Mouse (Mus musculus) myocyte (in vitro differentiated cells): ENCODE measurements at regions not wholly inside any gene's neighbourhood (a gene's known extent, or its start where the extent isn't known, plus 50 kb on each side); places are given as distances from the start of the nearest gene placed in this dataset.

Source experiments
- H3K27me3 ChIP-seq: one replicate; pipeline ENCODE4 v1.6.1; 2011; ENCODE audit not compliant: control insufficient read depth, insufficient read depth, insufficient read length
- H3K36me3 ChIP-seq: one replicate; pipeline ENCODE4 v1.6.1; 2011; ENCODE audit not compliant: control insufficient read depth, insufficient read depth
- H3K4me2 ChIP-seq: one replicate; pipeline ENCODE4 v1.6.1; 2011; ENCODE audit warnings: low read depth, control low read depth
- H3K4me3 ChIP-seq: one replicate; pipeline ENCODE4 v1.5.1; 2011; ENCODE audit warnings: mild to moderate bottlenecking, control low read depth, moderate library complexity
- H3K79me2 ChIP-seq: one replicate; pipeline ENCODE4 v1.6.1; 2011; ENCODE audit not compliant: control insufficient read depth, insufficient read depth
- H3ac ChIP-seq: one replicate; pipeline ENCODE4 v1.6.1; 2011; ENCODE audit not compliant: control insufficient read depth, insufficient read length
- CEBPB ChIP-seq: IDR thresholded peaks from 2 replicates; pipeline ENCODE4 v1.6.1; 2011; ENCODE audit warnings: mild to moderate bottlenecking, moderate library complexity; ENCODE audit not compliant: poor library complexity, insufficient read depth, severe bottlenecking
- E2F4 ChIP-seq: IDR thresholded peaks from one replicate; pipeline ENCODE4 v1.6.1; 2011; ENCODE audit warnings: mild to moderate bottlenecking, control low read depth, moderate library complexity; ENCODE audit not compliant: insufficient read depth
- MAX ChIP-seq: IDR thresholded peaks from one replicate; pipeline ENCODE4 v1.6.1; 2011; ENCODE audit warnings: low read depth, mild to moderate bottlenecking, control low read depth
- MYOD1 ChIP-seq, 3 experiments: IDR thresholded peaks; one replicate each; pipeline ENCODE4 v1.6.1; 2011; ENCODE audit warnings: control low read depth in 2 of 3, low read depth in 2 of 3, mild to moderate bottlenecking in 2 of 3, moderate library complexity in 1 of 3; ENCODE audit not compliant: insufficient read length in 2 of 3, control insufficient read depth in 1 of 3
- MYOG ChIP-seq, 3 experiments: IDR thresholded peaks; one replicate each; pipeline ENCODE4 v1.6.1; 2011; ENCODE audit warnings: control low read depth in 2 of 3, low read depth in 2 of 3, mild to moderate bottlenecking in 2 of 3; ENCODE audit not compliant: insufficient read length in 2 of 3, control insufficient read depth in 1 of 3, insufficient read depth in 1 of 3
- POLR2A ChIP-seq: IDR thresholded peaks from one replicate; pipeline ENCODE4 v1.6.1; 2011; ENCODE audit warnings: low read depth, mild to moderate bottlenecking, control low read depth, moderate library complexity; ENCODE audit not compliant: insufficient read length
- POLR2AphosphoS2 ChIP-seq: IDR thresholded peaks from one replicate; pipeline ENCODE4 v1.6.1; 2011; ENCODE audit warnings: low read depth, control low read depth; ENCODE audit not compliant: insufficient read length
- REST ChIP-seq: IDR thresholded peaks from one replicate; pipeline ENCODE4 v1.6.1; 2011; ENCODE audit warnings: mild to moderate bottlenecking, control low read depth, moderate library complexity; ENCODE audit not compliant: insufficient read depth, insufficient read length
- SRF ChIP-seq: IDR thresholded peaks from one replicate; pipeline ENCODE4 v1.6.1; 2011; ENCODE audit warnings: low read depth; ENCODE audit not compliant: control insufficient read depth, insufficient read length
- TCF12 ChIP-seq: IDR thresholded peaks from one replicate; pipeline ENCODE4 v1.6.1; 2011; ENCODE audit warnings: mild to moderate bottlenecking, control low read depth; ENCODE audit not compliant: poor library complexity, insufficient read depth, severe bottlenecking
- TCF3 ChIP-seq: IDR thresholded peaks from one replicate; pipeline ENCODE4 v1.6.1; 2011; ENCODE audit warnings: low read depth, control low read depth; ENCODE audit not compliant: insufficient read length
- USF1 ChIP-seq: IDR thresholded peaks from one replicate; pipeline ENCODE4 v1.6.1; 2011; ENCODE audit warnings: low read depth, mild to moderate bottlenecking, control low read depth, moderate library complexity

DNA sequence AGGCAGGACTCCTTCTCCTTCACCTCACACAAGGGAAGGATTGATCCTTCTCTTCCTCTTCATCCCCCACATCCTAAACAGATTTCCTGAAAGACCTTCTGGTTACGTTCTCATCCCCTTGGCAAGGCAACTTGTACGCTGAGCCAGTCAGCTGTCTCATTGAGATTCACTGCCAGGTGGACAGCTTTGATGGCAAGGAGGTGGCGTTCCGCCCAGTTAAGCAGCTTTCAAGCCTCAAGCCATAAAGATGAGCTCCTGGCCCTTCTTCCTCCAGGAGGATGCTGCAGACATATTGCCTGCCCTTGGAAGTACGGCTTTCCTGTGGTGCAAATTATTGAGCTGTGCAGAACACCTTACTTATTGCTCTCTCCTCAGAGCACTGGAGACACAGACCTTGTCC lies 494.8 kb upstream of the Mpdz start:
- TF ChIP-seq SRF (no peak), POLR2AphosphoS2 (no peak), REST (no peak), MYOD1 (IDR thresholded peaks at IDR 0.05; ENCODE audit: control insufficient read depth in 1 of 3, insufficient read length in 2 of 3, low read depth in 2 of 3) (peak; percentile 10 to 85 (median 76))
- H3K36me3 ChIP-seq, result no peaks in the 10 kb centered on the region
- H3ac ChIP-seq, result no peak overlapping the region
- H3K4me2 ChIP-seq, result no peak overlapping the region
- H3K4me3 ChIP-seq, result no peak overlapping the region
- no peaks in the 10 kb centered on the region for H3K79me2 ChIP-seq
- H3K27me3 ChIP-seq, result no peaks in the 10 kb centered on the region

GRCm38 (mm10) chr4:81930956-81931355 lies 488.3 kb upstream of the Mpdz start:
- Histone ChIP-seq H3K4me2 (no peak overlapping the region), H3ac (no peak overlapping the region), H3K79me2 (no peaks in the 10 kb centered on the region), H3K27me3 (no peaks in the 10 kb centered on the region), H3K4me3 (no peak overlapping the region), H3K36me3 (no peaks in the 10 kb centered on the region)
- TF ChIP-seq MYOG (IDR thresholded peaks at IDR 0.05; ENCODE audit: control insufficient read depth in 1 of 3, insufficient read depth in 1 of 3, insufficient read length in 2 of 3, low read depth in 2 of 3) (no peak), MAX (no peak), MYOD1 (IDR thresholded peaks at IDR 0.05; ENCODE audit: control insufficient read depth in 1 of 3, insufficient read length in 2 of 3, low read depth in 2 of 3) (no peak), POLR2AphosphoS2 (no peak)

DNA sequence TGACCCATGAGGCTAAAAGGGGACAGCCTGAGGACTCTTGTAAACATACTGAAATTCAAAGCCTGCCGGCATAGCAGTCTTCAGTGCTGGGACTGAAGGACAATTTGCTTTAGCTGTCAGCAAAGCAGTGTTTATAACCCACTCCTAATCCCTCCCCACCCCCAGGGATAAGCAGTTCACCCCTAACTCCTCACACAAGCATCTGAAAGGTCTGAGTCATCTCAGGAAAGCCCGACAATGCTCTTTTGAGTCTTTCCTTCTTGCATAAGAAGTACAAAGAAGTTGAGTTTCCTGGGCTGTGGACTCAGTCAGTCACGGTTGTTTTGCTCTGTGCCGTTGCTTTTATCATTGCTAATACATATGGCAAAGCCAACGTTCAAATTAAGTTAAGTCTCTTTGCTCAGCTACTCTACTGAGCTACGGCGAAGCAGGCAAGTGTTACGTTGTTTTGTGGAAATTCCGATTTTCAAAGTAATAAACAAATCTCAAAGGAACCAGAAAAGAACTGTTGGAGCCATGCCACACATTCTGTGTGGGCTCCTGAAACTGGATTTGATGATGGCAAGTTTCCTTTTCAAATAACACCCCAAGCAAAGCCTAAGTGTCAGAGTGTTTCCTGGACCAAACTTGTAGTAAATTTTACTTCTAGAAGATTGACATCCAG lies 486.1 kb upstream of the Mpdz start:
- TF ChIP-seq TCF3 (no peak), E2F4 (no peak), TCF12 (no peak), USF1 (no peak), SRF (no peak), MAX (no peak), MYOG (IDR thresholded peaks at IDR 0.05; ENCODE audit: control insufficient read depth in 1 of 3, insufficient read depth in 1 of 3, insufficient read length in 2 of 3, low read depth in 2 of 3) (no peak), POLR2AphosphoS2 (no peak), CEBPB (no peak), REST (no peak), MYOD1 (IDR thresholded peaks at IDR 0.05; ENCODE audit: control insufficient read depth in 1 of 3, insufficient read length in 2 of 3, low read depth in 2 of 3) (no peak), POLR2A (no peak)
- H3K79me2 ChIP-seq, result no peaks in the 10 kb centered on the region
- H3ac ChIP-seq, result no peak overlapping the region

DNA sequence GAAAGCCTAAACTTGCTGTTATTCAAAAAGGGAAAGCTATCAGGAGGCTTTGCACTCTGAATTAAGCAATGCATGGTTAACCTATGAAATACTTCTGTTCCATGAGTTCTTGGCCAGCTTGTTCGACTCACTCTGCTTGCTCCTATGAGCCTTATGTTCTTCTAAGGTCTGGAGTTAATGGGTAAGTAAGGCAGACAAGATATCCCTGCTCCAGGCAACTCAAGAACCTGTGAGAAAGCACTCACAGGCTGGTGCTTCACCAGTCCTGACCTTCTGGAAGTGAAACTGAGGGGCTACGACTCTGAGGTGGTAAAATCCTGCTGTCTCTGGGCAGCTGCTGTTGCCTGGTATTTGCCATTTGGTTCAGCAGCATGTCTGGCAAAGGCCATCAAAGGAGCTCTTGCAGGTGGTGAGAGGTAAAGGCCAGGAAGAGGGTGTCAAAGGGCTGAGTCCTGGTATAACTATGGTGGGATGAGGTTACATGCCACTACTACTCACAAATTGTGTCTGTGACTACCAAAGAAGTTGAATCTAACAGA lies 484.6 kb upstream of the Mpdz start:
- H3K36me3 ChIP-seq, result no peaks in the 10 kb centered on the region
- no peaks in the 10 kb centered on the region for H3K79me2 ChIP-seq
- peak overlapping the region; percentile 59 for H3K4me2 ChIP-seq
- H3K27me3 ChIP-seq, result no peaks in the 10 kb centered on the region
- no peak overlapping the region for H3K4me3 ChIP-seq
- no peak for TF ChIP-seq POLR2AphosphoS2
- peak in 2 of 3 experiments; percentile 53 to 61 for TF ChIP-seq MYOD1 (IDR thresholded peaks at IDR 0.05; ENCODE audit: control insufficient read depth in 1 of 3, insufficient read length in 2 of 3, low read depth in 2 of 3)
- TF ChIP-seq CEBPB, result no peak
- TF ChIP-seq MYOG (IDR thresholded peaks at IDR 0.05; ENCODE audit: control insufficient read depth in 1 of 3, insufficient read depth in 1 of 3, insufficient read length in 2 of 3, low read depth in 2 of 3), result peak in 2 of 3 experiments; percentile 48 to 76
- no peak overlapping the region for H3ac ChIP-seq

More for the DNA sequence above, 486.1 kb upstream of the Mpdz start:
- Histone ChIP-seq H3K36me3 (no peaks in the 10 kb centered on the region), H3K4me3 (no peak overlapping the region), H3K4me2 (peak overlapping the region; percentile 31), H3K27me3 (no peaks in the 10 kb centered on the region)

DNA sequence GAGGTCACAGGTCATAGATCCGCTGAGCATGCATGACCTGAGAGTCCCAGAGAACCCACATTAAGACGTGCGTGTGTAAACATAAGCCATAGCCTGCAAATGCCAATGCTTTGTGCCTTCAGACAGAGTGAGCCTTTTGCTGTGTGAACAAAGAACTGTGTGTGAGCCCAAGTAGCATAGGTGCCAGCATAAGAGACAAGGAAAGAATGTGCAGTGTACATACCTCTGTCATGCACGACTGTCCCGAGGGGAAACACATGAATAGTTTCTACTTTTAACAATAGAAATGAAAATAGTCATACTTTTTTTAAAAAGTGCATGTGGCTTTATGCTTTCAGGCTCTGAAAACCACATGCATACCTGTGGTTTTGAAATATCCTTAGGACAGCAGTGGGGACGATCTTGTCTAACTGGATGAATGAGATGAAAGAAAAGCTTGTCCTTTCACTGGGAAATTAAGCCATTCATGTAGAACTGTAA lies 484.1 kb upstream of the Mpdz start:
- no peak overlapping the region for H3ac ChIP-seq
- TF ChIP-seq REST (no peak), TCF12 (no peak), CEBPB (no peak), MYOG (IDR thresholded peaks at IDR 0.05; ENCODE audit: control insufficient read depth in 1 of 3, insufficient read depth in 1 of 3, insufficient read length in 2 of 3, low read depth in 2 of 3) (no peak), USF1 (no peak), MAX (no peak), POLR2A (no peak)

More for the DNA sequence above, 484.1 kb upstream of the Mpdz start:
- no peaks in the 10 kb centered on the region for H3K27me3 ChIP-seq
- H3K79me2 ChIP-seq, result no peaks in the 10 kb centered on the region
- peak overlapping the region; percentile 59 for H3K4me2 ChIP-seq
- no peak overlapping the region for H3K4me3 ChIP-seq
- H3K36me3 ChIP-seq, result no peaks in the 10 kb centered on the region
